Comparison of ENCODE assay signal across 10 mouse cellular contexts in genomic region chr9:44488855-44489381, GRCm38 (mm10). TPM values are rescaled to one million over a fixed set of nuclear protein-coding genes. Genes with fewer than 3 reads are reported as not detected.
DNase-seq lines count a peak whose midpoint lies in the region; ATAC-seq lines count a peak whose summit lies in the region.
"Had no signal": no experiment of that assay in that cellular context is flagged by ENCODE, and none has a peak within 500 bp of the region (broad histone marks: within the 10 kb centered on the region; RNA-seq: fewer than 3 reads in every experiment).

No protein-coding gene starts in this region.

- 13% methylated on average over 5 of the region's 5 CpGs for WGBS in intestine, embryonic 15.5 days
- WGBS in liver, embryonic 13.5 days (ENCODE audit: insufficient replicate concordance) = 34% methylated on average over 5 of the region's 5 CpGs
- WGBS in neural tube, embryonic 14.5 days = 10% methylated on average over 3 of the region's 5 CpGs

- no peaks in the 10 kb centered on the region for H3K27me3 ChIP-seq in intestine, embryonic 15.5 days (replicated peaks)
- peaks cover 14% of the 10 kb centered on the region for H3K27me3 ChIP-seq in liver, embryonic 13.5 days
- no peaks in the 10 kb centered on the region for H3K27me3 ChIP-seq in neural tube, embryonic 14.5 days (ENCODE audit: control insufficient read depth, insufficient read depth, low read length)

- H3K4me3 ChIP-seq in intestine, embryonic 15.5 days (replicated peaks) = peak overlapping the region; percentile 95
- peak overlapping the region; percentile 21 for H3K4me3 ChIP-seq in liver, embryonic 13.5 days (replicated peaks)
- H3K4me3 ChIP-seq in neural tube, embryonic 14.5 days (ENCODE audit: low read depth, low read length) = peak overlapping the region; percentile 6; the same call in 1 of the 2 replicates

- 0 out of 2 replicates have a peak, but pooled peaks cover 4% of the 10 kb centered on the region for H3K36me3 ChIP-seq in intestine, embryonic 15.5 days
- no peaks in the 10 kb centered on the region for H3K36me3 ChIP-seq in liver, embryonic 13.5 days
- H3K36me3 ChIP-seq in neural tube, embryonic 14.5 days (ENCODE audit: control insufficient read depth, insufficient read depth, low read length) = no peaks in the 10 kb centered on the region

- H3K27ac ChIP-seq in intestine, embryonic 15.5 days = peak overlapping the region; percentile 98
- peak overlapping the region; percentile 81 for H3K27ac ChIP-seq in liver, embryonic 13.5 days
- peak overlapping the region; percentile 74 for H3K27ac ChIP-seq in neural tube, embryonic 14.5 days (ENCODE audit: low read depth, low read length)

- H3K4me1 ChIP-seq in intestine, embryonic 15.5 days (replicated peaks) = peaks cover 97% of the 10 kb centered on the region
- H3K4me1 ChIP-seq in liver, embryonic 13.5 days (replicated peaks) = peaks cover 95% of the 10 kb centered on the region
- H3K4me1 ChIP-seq in neural tube, embryonic 14.5 days (ENCODE audit: control insufficient read depth, insufficient read depth, low read length) = peaks cover 79% of the 10 kb centered on the region

- peak overlapping the region; percentile 39 for H3K9ac ChIP-seq in intestine, embryonic 15.5 days
- peak overlapping the region; percentile 35 for H3K9ac ChIP-seq in liver, embryonic 13.5 days
- H3K9ac ChIP-seq in neural tube, embryonic 14.5 days (replicated peaks; ENCODE audit: low read depth, low read length) = peak overlapping the region; percentile 34; the same call in 1 of the 2 replicates

- H3K4me2 ChIP-seq in intestine, embryonic 15.5 days (replicated peaks) = peak overlapping the region; percentile 86
- H3K4me2 ChIP-seq in liver, embryonic 13.5 days = peak overlapping the region; percentile 77
- peak overlapping the region; percentile 92 for H3K4me2 ChIP-seq in neural tube, embryonic 14.5 days (ENCODE audit: low read depth, low read length)

- intact Hi-C loops in left cerebral cortex, postnatal 10 days (cut with DNase I) = no loop called here

- DNase-seq in left cerebral cortex, postnatal 10 days (ENCODE audit: extremely low spot score in 1 of 2, low spot score in 2 of 2) = peak; percentile 75 to 80
- DNase-seq in left cerebral cortex, adult 11 months (ENCODE audit: low spot score) = no peak
- peak; percentile 73 for DNase-seq in cerebellum, adult 9-11 months
- peak; percentile 46 for DNase-seq in gastrocnemius, postnatal 10 days
- DNase-seq in liver, embryonic 13.5 days = no peak

- ATAC-seq in intestine, embryonic 15.5 days = peak; percentile 10
- peak; percentile 30 for ATAC-seq in liver, embryonic 13.5 days (ENCODE audit: low read depth)
- peak; percentile 22; the same call in 1 of the 2 replicates for ATAC-seq in neural tube, embryonic 14.5 days (ENCODE audit: low read depth)
- no peak for ATAC-seq in monocyte, adult 5-6 weeks (replicated peaks; ENCODE audit: insufficient number of reproducible peaks, low FRiP score, low TSS enrichment, poor library complexity, severe bottlenecking)

- no peaks in the 10 kb centered on the region for H3K9me3 ChIP-seq in intestine, embryonic 15.5 days
- H3K9me3 ChIP-seq in liver, embryonic 13.5 days (replicated peaks) = no peaks in the 10 kb centered on the region
- no peaks in the 10 kb centered on the region for H3K9me3 ChIP-seq in neural tube, embryonic 14.5 days (ENCODE audit: control insufficient read depth, low read length)

RNA-seq across cellular contexts. Expression of gene Bcl9l, which starts 6.3 kb away (rescaled TPM):
- 10 to 100 TPM; 85.4 to 98.1 TPM for total RNA-seq in left cerebral cortex, postnatal 10 days (2021)
- 10 to 100 TPM; 65.4 to 77.6 TPM for total RNA-seq in gastrocnemius, postnatal 10 days (2021)
- polyA plus RNA-seq in intestine, embryonic 15.5 days (2015; fragmentation: Nextera tagmentation; extraction: Ambion mirVana) = 7.5 and 7.8 TPM in 2 replicates
- polyA plus RNA-seq in liver, embryonic 13.5 days (2015; fragmentation: Nextera tagmentation; extraction: Ambion mirVana) = 1.0 and 1.5 TPM in 2 replicates
- polyA plus RNA-seq in neural tube, embryonic 14.5 days (2014; fragmentation: Nextera tagmentation; extraction: Ambion mirVana) = 11.5 and 12.3 TPM in 2 replicates
- 2.8 to 14.1 TPM (median 2.8 TPM) in 3 replicates for total RNA-seq in monocyte, adult 5-6 weeks (2017)

RNA-seq across cellular contexts. Expression of gene Upk2, which starts 34.1 kb away (rescaled TPM):
- not detected for total RNA-seq in left cerebral cortex, postnatal 10 days (2021)
- total RNA-seq in gastrocnemius, postnatal 10 days (2021) = under 1 TPM; 0.38 to 0.65 TPM
- 1.2 TPM in 2 replicates for polyA plus RNA-seq in intestine, embryonic 15.5 days (2015; fragmentation: Nextera tagmentation; extraction: Ambion mirVana)
- not detected in 2 replicates for polyA plus RNA-seq in liver, embryonic 13.5 days (2015; fragmentation: Nextera tagmentation; extraction: Ambion mirVana)
- not detected in 2 replicates for polyA plus RNA-seq in neural tube, embryonic 14.5 days (2014; fragmentation: Nextera tagmentation; extraction: Ambion mirVana)
- total RNA-seq in monocyte, adult 5-6 weeks (2017) = not detected in 3 replicates
- total RNA-seq: hematopoietic stem cell, adult 5-6 weeks; MEL had no signal

RNA-seq across cellular contexts. Expression of gene Foxr1, which starts 48.0 kb away (rescaled TPM):
- total RNA-seq in left cerebral cortex, postnatal 10 days (2021) = not detected
- total RNA-seq in gastrocnemius, postnatal 10 days (2021) = not detected
- polyA plus RNA-seq in intestine, embryonic 15.5 days (2015; fragmentation: Nextera tagmentation; extraction: Ambion mirVana) = not detected in 2 replicates
- not detected in 2 replicates for polyA plus RNA-seq in liver, embryonic 13.5 days (2015; fragmentation: Nextera tagmentation; extraction: Ambion mirVana)
- not detected in 2 replicates for polyA plus RNA-seq in neural tube, embryonic 14.5 days (2014; fragmentation: Nextera tagmentation; extraction: Ambion mirVana)
- total RNA-seq in monocyte, adult 5-6 weeks (2017) = not detected in 3 replicates
- total RNA-seq: hematopoietic stem cell, adult 5-6 weeks had no signal

Comparison
In these comparisons a context has a peak if more than half of its experiments do, and no peak if none do; other contexts are left out.
1. DNase-seq: peak in left cerebral cortex, postnatal 10 days (2 of 2), cerebellum, adult 9-11 months (single experiment) and gastrocnemius, postnatal 10 days (single experiment); none in left cerebral cortex, adult 11 months (single experiment) and liver, embryonic 13.5 days (single experiment).
2. H3K4me3 ChIP-seq: peak in every context shown above with its lines; median percentile 95 in intestine, embryonic 15.5 days; 21 in liver, embryonic 13.5 days; 6 in neural tube, embryonic 14.5 days.
3. Peak in every context shown above with its lines, with median percentiles within 50 percentile points of each other: H3K27ac ChIP-seq, H3K4me2 ChIP-seq and H3K9ac ChIP-seq.